Mouse (Mus musculus) neural tube, embryonic 13.5 days (tissue): ENCODE data around the gene 4632433K11Rik. TPM values are rescaled to one million over a fixed set of nuclear protein-coding genes. Genes with fewer than 3 reads are reported as not detected.
"Not testable (repeated sequence)": the region's sequence is repeated elsewhere in the genome, so short reads cannot be mapped to it uniquely, and the experiment has no call there.

Experiments used
- ATAC-seq: fragments of 200-750 bp; cut with Nextera tagmentation; 2 replicates; pipeline ENCODE4 v1.8.0; 2017; ENCODE audit warnings: low read depth, mild to moderate bottlenecking, moderate TSS enrichment, moderate library complexity
- H3K27ac ChIP-seq: fragments of 300-500 bp; sonication (generic); replicated peaks from 2 replicates; pipeline ENCODE4 v1.5.1; 2015; ENCODE audit warnings: moderate library complexity, mild to moderate bottlenecking, inconsistent platforms
- H3K27me3 ChIP-seq: fragments of 300-500 bp; sonication (generic); 2 replicates; pipeline ENCODE4 v1.6.1; 2015; ENCODE audit warnings: mild to moderate bottlenecking, inconsistent platforms
- H3K36me3 ChIP-seq: fragments of 300-500 bp; sonication (generic); 2 replicates; pipeline ENCODE4 v1.6.1; 2015; ENCODE audit warnings: mild to moderate bottlenecking, inconsistent platforms
- H3K4me1 ChIP-seq: fragments of 300-500 bp; sonication (generic); replicated peaks from 2 replicates; pipeline ENCODE4 v1.6.1; 2015; ENCODE audit warnings: inconsistent platforms
- H3K4me2 ChIP-seq: fragments of 300-500 bp; sonication (generic); 2 replicates; pipeline ENCODE4 v1.6.1; 2015; ENCODE audit warnings: inconsistent platforms, mild to moderate bottlenecking, moderate library complexity
- H3K4me3 ChIP-seq: fragments of 300-500 bp; sonication (generic); 2 replicates; pipeline ENCODE4 v1.5.1; 2015; ENCODE audit warnings: mild to moderate bottlenecking, inconsistent platforms
- H3K9ac ChIP-seq: fragments of 300-500 bp; sonication (generic); 2 replicates; pipeline ENCODE4 v1.6.1; 2015; ENCODE audit warnings: moderate library complexity, mild to moderate bottlenecking, inconsistent platforms
- H3K9me3 ChIP-seq: fragments of 300-500 bp; sonication (generic); 2 replicates; pipeline ENCODE4 v1.6.1; 2016; ENCODE audit warnings: inconsistent platforms
- WGBS: fragments of 180-500 bp; shearing (Covaris S2); methylation state at CpG from one replicate; pipeline ENCODE4 v1.1.7; 2015; 5-methylcytosine and 5-hydroxymethylcytosine counted together
- polyA plus RNA-seq: library from polyadenylated mRNA; unstranded; fragments of >200 nt; fragmentation: Nextera tagmentation; extraction: Ambion mirVana; gene quantifications from 2 replicates; pipeline ENCODE4 v1.2.1, GENCODE M21; 2015

Gene 4632433K11Rik
- not detected in 2 replicates for polyA plus RNA-seq

DNA sequence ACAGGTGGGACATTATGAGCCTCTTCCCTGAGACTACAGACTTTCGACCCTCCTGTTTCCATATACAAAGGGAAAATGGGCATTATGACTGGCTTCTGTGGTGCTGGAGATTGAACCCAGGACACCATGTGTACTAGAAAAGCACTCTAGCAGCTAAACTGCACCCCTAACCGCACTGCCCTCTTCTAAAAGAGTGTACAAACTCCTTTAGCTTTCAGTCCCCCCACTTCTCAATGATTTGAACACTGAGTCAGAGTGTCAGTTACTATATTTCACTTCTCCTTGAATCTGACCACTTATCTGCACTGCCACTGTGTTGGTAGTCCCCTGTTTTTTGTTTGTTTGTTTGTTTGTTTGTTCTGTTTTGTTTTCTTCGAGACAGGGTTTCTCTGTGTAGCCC lies at the start of gene 4632433K11Rik:
Gene 4632433K11Rik (plus strand): TSS at position 301 of the 400 bp plus-strand sequence.
- 91% methylated on average over 3 of the region's 3 CpGs for WGBS
- no peak for ATAC-seq
- H3K4me2 ChIP-seq, result no peak within 1 kb of the TSS
- H3K27ac ChIP-seq, result no peak within 1 kb of the TSS
- peaks cover 77% of the 10 kb centered on the region for H3K36me3 ChIP-seq
- peaks cover 31% of the 10 kb centered on the region for H3K9me3 ChIP-seq
- H3K4me3 ChIP-seq, result no peak within 1 kb of the TSS
- H3K9ac ChIP-seq, result no peak within 1 kb of the TSS
- no peaks in the 10 kb centered on the region for H3K27me3 ChIP-seq
- peaks cover 11% of the 10 kb centered on the region for H3K4me1 ChIP-seq

DNA sequence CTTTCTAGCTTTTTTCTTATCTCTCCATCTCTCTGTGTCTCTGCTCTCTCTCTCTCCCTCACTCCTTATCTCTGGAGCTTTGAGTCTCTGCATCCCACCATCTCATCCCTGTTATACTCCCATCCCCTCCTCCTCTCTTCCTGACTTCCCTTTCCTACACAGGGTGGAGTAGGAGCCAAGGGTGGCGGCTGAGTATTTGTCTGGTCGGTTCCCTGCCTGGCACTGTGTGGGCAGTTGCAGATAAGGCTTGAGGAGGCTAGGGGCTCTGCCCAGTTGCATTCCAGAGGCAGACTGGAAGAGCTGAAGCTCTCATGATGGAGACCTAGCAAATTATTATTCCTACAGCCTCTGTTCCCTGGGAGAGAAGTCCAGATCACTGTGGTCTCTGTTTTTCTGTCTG lies 45.7 kb upstream of the 4632433K11Rik start:
- Histone ChIP-seq H3K4me3 (no peak overlapping the region), H3K27ac (no peak overlapping the region), H3K4me1 (peaks cover 11% of the 10 kb centered on the region), H3K9ac (no peak overlapping the region), H3K9me3 (no peaks in the 10 kb centered on the region), H3K4me2 (no peak overlapping the region), H3K36me3 (peaks cover 30% of the 10 kb centered on the region), H3K27me3 (peaks cover under 1% of the 10 kb centered on the region; the same call in 1 of the 2 replicates)
- WGBS, result 63% methylated on average over 2 of the region's 2 CpGs
- ATAC-seq, result no peak

DNA sequence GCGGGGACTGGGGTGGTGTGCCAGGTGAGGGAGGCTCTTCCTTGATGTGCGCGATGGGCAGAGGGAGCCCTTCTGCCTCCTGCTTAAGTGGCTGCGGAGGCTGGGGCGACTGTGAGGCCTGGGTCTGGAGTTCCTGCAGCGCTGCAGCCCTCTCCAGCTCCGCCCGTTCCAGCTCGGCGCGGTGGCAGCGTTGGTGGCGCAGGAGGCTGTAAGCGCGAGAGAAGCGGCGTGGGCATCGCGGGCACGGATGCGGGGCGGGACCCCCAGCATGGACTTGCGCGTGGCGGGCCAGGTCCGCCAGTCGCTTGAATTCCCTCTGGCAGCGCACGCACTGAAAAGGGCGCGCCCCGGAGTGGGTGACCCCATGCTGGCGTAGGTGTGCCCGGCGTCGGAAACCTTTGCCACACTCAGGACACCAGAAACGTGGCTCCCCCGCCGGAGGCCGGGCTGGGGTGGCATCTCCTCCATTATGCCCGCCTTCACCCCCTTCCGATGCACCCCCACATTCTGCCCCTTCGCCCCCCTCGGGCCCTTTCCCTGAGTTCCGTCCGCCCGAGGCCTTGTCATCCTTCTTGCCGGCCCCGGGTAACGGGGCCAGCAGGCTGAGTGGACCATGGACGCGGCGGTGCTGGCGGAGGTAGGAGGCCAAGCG lies 40.4 kb upstream of the 4632433K11Rik start:
- peaks cover 42% of the 10 kb centered on the region for H3K36me3 ChIP-seq
- H3K27me3 ChIP-seq, result peaks cover 13% of the 10 kb centered on the region
- peak overlapping the region; percentile 75 for H3K4me3 ChIP-seq
- no peaks in the 10 kb centered on the region for H3K9me3 ChIP-seq
- H3K9ac ChIP-seq, result peak overlapping the region; percentile 95
- peak overlapping the region; percentile 68 for H3K4me2 ChIP-seq
- ATAC-seq, result no peak
- H3K4me1 ChIP-seq, result peaks cover 40% of the 10 kb centered on the region
- 24% methylated on average over 55 of the region's 55 CpGs for WGBS
- H3K27ac ChIP-seq, result no peak overlapping the region

DNA sequence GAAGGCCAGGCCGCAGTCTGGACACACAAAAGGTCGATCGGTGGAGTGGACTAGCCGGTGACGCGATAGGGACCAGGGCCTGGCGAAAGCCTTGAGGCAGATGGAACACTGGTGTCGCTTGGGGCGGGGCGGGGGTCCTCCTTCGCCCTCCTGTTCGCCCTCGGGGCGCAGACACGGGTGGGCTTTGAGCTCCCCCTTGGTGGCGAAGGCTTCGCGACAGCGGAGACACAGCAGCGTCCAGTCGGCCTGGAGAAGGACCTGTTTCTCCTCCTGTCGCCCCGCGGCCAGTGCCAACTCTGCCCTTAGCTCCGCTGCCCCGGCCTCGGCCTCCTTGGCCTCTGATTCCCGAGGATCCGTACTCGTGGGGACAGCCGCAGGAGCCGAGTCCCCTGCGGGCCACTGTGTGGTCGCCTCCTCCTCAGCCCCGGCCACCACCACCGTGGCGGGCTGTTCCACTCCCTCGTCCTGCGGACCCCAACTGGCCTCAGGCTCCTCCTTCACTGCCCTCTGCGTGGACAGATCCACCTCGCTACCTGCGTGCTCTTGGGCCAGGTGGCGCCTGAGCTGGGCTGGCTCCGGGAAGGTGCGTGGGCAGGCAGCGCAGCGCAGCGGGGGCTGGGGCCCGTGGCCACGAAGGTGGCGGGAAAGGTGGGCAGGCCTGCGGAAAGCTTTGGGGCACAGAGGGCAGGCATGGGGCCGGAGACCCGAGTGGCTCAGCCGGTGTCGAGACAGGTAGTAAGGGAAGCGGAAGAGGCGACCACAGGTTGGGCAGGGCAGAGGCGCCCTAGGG lies 39.7 kb upstream of the 4632433K11Rik start:
- H3K4me3 ChIP-seq, result peak overlapping the region; percentile 75
- no peaks in the 10 kb centered on the region for H3K9me3 ChIP-seq
- H3K36me3 ChIP-seq, result peaks cover 42% of the 10 kb centered on the region
- H3K4me2 ChIP-seq, result peak overlapping the region; percentile 68
- peaks cover 40% of the 10 kb centered on the region for H3K4me1 ChIP-seq
- 47% methylated on average over 59 of the region's 59 CpGs for WGBS
- no peak overlapping the region for H3K27ac ChIP-seq
- H3K27me3 ChIP-seq, result peaks cover 13% of the 10 kb centered on the region
- no peak for ATAC-seq
- H3K9ac ChIP-seq, result peak overlapping the region; percentile 95

DNA sequence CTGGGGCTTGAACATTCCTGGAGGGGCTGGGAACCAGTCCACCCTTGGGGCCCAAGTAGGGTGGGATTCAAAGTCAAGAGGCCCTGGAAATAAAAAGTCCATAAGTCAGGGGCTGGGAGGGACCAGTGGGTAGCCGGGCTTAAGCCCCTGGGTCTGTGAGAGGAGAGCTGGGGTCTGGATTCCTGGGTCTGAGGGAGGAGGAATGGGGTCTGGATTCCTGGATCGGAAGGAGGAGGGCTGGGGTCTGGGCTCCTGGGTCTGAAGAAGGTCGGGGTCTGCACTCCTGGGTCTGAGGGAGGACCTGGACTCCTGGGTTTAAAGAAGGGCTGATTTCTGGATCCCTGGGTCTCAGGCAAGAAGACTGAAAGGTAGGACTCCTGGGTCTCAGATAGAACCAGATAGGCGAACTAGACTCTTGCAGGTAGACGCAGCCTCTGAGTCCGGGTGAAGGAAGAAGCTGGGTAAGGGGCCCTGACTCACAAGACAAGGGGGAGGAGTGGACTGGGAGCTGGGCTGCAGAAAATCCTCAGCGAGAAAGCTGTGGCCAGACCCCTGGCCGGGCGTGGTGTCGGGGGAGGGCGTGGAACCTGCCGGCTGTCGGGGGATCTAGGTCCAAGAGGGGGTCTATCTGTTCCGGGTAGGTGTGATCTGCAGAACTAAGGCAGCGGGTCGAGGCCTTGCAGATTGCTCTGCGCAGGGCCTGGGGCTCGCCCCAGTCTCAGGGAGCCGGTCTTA lies 38.5 kb upstream of the 4632433K11Rik start:
- ATAC-seq, result peak; percentile 73

DNA sequence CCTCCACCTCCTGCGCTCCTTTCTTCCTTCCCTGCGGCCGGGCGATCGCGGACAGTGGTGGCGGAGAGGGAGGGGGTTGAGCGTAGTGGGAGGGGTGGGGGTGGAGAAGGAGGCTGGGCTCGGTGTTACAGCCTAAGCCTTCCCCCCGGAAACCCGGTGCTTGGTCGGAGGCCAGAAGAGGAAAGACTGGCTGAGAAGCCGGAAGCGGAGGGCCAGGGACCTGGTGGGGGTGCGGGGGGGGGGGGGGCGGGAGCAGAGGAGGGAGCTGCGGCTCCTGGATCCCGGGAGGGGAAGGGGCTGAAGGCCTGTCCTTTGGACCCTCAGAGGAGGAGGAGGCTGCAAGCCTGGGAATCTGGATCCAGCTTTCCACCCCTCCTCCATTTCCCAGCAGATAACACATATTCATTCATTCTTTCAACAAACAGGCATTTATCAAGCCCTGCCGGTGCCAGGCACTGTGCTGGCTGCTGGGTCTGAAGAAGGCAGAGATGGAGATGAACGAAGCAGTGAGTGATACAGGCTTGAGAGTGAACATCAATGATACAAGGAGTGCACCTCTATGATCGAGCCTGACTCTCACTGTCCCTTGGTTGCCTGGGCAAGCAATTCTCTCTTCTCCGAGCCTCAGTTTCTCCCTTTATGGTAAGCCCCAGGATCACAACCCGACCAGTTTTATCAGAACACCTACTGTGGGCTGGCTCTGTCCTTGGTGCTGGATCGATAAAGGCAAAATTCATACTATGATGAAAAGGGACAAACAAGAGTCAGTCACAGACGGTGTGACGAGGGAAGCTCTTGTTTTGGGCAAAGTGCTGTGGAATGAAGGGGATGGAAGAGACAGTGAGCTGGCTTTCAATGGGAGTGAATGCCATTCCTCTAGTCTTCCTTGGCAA lies 37.7 kb upstream of the 4632433K11Rik start, which contains the start of gene Zfp579:
Gene Zfp579 (minus strand): TSS at position 156 of the 893 bp plus-strand sequence.
- WGBS, result 6% methylated on average over 23 of the region's 26 CpGs
- Histone ChIP-seq H3K4me1 (peaks cover 40% of the 10 kb centered on the region), H3K4me3 (peak within 1 kb of the TSS; percentile 75), H3K4me2 (peak within 1 kb of the TSS; percentile 68), H3K27ac (peak within 1 kb of the TSS; percentile 85), H3K9me3 (no peaks in the 10 kb centered on the region), H3K36me3 (peaks cover 32% of the 10 kb centered on the region), H3K9ac (peak within 1 kb of the TSS; percentile 95), H3K27me3 (peaks cover 13% of the 10 kb centered on the region)
- peak; percentile 86 for ATAC-seq

More for the DNA sequence above, 38.5 kb upstream of the 4632433K11Rik start:
- Histone ChIP-seq H3K9ac (peak overlapping the region; percentile 95), H3K27me3 (peaks cover 13% of the 10 kb centered on the region), H3K4me2 (peak overlapping the region; percentile 68), H3K4me3 (peak overlapping the region; percentile 75), H3K4me1 (peaks cover 40% of the 10 kb centered on the region), H3K36me3 (peaks cover 40% of the 10 kb centered on the region), H3K27ac (peak overlapping the region; percentile 85), H3K9me3 (no peaks in the 10 kb centered on the region)
- WGBS, result 7% methylated on average over 19 of the region's 19 CpGs

DNA sequence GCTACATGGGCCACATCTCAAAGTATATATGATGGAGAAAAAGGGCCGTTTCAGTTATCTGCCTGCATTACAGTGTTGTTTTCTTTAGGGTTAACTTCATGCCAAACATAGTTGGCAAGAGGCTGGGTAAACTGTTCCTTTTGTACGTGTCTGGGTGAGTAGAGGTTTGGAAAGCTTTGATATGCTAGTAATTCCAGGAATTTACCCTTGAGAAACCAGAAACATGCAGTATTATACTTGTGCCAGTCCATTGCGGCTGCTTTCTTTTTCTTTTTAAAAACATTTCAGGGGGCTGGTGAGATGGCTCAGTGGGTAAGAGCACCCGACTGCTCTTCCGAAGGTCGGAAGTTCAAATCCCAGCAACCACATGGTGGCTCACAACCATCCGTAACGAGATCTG lies 37.0 kb upstream of the 4632433K11Rik start:
- H3K27me3 ChIP-seq, result peaks cover 13% of the 10 kb centered on the region
- peaks cover 25% of the 10 kb centered on the region for H3K36me3 ChIP-seq
- peaks cover 40% of the 10 kb centered on the region for H3K4me1 ChIP-seq
- 72% methylated on average over 8 of the region's 8 CpGs for WGBS
- H3K27ac ChIP-seq, result peak overlapping the region; percentile 85
- H3K9ac ChIP-seq, result peak overlapping the region; percentile 95
- ATAC-seq, result no peak
- H3K4me2 ChIP-seq, result peak overlapping the region; percentile 68
- H3K4me3 ChIP-seq, result peak overlapping the region; percentile 75
- H3K9me3 ChIP-seq, result no peaks in the 10 kb centered on the region

DNA sequence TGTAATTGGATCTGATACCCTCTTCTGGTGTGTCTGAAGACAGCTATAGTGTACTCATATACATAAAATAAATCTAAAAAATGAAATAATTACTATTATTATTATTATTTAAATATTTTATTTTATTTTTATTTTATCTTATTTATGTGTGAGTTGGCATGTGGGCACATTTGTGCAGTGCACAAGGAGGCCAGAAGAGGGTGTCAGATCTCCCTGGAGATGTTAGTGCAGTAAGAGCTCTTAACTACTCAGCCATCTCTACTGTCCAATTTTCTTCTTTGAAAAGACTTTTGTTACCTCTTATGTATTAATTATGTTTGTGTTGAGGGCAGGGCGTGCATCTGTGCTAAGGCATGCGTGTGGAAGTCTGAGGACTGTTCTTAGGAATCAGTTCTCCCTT lies 34.0 kb upstream of the 4632433K11Rik start:
- no peak overlapping the region for H3K4me3 ChIP-seq
- no peaks in the 10 kb centered on the region for H3K9me3 ChIP-seq
- H3K27me3 ChIP-seq, result no peaks in the 10 kb centered on the region
- peaks cover 13% of the 10 kb centered on the region for H3K4me1 ChIP-seq
- no peak overlapping the region for H3K4me2 ChIP-seq
- no peaks in the 10 kb centered on the region for H3K36me3 ChIP-seq
- no peak overlapping the region for H3K27ac ChIP-seq
- ATAC-seq, result no peak
- no peak overlapping the region for H3K9ac ChIP-seq
- WGBS, result 64% methylated on average over 2 of the region's 2 CpGs

DNA sequence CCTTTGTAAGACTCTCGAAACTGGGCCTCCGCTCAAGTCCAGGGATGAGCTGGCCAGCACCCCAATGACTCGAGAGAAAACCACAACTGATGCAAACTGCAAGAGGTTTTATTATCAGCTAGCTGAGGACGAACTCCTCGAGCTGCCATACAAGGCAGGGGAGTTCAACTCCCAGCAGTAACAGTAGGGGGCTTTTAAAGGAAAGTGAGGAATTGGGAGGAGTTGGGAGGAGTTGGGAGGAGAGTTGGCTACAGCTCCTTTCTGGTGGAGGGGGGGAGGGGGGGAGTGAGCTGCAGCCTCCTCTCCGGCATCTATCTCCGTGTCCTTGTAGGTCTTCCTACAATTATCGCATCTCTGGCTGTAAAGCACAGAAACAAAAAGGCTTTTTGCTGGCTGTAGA lies 31.0 kb upstream of the 4632433K11Rik start:
- not testable (repeated sequence) for ATAC-seq, H3K9ac ChIP-seq, H3K4me2 ChIP-seq, H3K4me1 ChIP-seq, H3K27ac ChIP-seq, H3K9me3 ChIP-seq, H3K4me3 ChIP-seq, H3K27me3 ChIP-seq
- H3K36me3 ChIP-seq, result peaks cover 19% of the 10 kb centered on the region
- WGBS, result 60% methylated on average over 8 of the region's 8 CpGs

DNA sequence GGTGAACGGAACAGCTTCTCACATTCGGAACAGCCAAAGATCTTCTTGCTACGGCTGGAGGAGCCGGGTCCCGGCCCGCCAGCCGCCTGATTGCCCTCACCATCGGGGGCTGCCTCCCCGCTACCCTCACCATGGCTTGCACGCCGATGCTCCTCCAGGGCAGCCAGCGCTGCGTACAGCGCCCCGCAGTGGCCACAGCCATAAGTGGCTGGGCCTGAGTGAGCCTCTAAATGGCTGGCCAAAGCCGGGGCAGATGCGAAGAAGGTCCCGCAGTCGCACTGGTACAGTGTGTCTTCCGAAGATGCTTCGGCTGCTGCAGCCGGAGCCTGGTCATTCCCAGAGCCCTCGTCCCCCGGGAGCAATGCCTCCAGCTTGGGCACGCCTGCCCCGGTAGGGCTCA lies 25.7 kb upstream of the 4632433K11Rik start:
- 94% methylated on average over 26 of the region's 26 CpGs for WGBS
- Histone ChIP-seq H3K4me2 (no peak overlapping the region), H3K4me1 (peaks cover 2% of the 10 kb centered on the region; the same call in 1 of the 2 replicates), H3K4me3 (no peak overlapping the region), H3K27me3 (no peaks in the 10 kb centered on the region), H3K9me3 (no peaks in the 10 kb centered on the region), H3K36me3 (peaks cover 70% of the 10 kb centered on the region), H3K9ac (no peak overlapping the region), H3K27ac (no peak overlapping the region)
- ATAC-seq, result no peak
